ENCODE assay signal across 8 mouse cellular contexts in the genomic region with DNA sequence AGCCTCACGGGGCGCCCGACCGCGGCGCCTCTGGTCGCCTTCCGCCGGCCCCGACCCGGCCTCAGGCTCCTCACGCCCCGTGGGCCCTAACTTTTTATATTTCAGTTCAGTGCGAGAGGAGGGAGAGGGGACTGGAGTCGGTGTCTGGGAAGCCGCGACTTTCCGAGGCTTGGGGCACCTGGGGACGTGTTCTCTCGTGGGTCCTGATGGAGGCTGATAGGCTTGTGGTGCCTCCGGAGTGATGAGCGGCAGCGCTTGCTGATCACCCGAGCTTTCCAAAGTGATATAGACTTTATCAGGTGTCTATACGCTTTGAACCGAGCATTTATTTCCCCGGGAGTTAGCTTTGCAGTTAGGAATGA. TPM values are rescaled to one million over a fixed set of nuclear protein-coding genes. Genes with fewer than 3 reads are reported as not detected.
DNase-seq lines count a peak whose midpoint lies in the region; ATAC-seq and TF ChIP-seq lines count a peak whose summit lies in the region.

No protein-coding gene starts in this region.

- H3K27me3 ChIP-seq in lung, embryonic 16.5 days (ENCODE audit: control insufficient read depth, insufficient read depth, low read depth, low read length) = no peaks in the 10 kb centered on the region
- H3K27me3 ChIP-seq in embryonic facial prominence, embryonic 12.5 days = no peaks in the 10 kb centered on the region
- no peaks in the 10 kb centered on the region for H3K27me3 ChIP-seq in intestine, postnatal 0 days (replicated peaks; ENCODE audit: control insufficient read depth, insufficient read depth, low read length)

- TF ChIP-seq CTCF in intestine, postnatal 0 days (IDR thresholded peaks at IDR 0.05; ENCODE audit: low read depth) = no peak

- WGBS in lung, embryonic 16.5 days = under 1% methylated on average over 27 of the region's 27 CpGs
- under 1% methylated on average over 27 of the region's 27 CpGs for WGBS in embryonic facial prominence, embryonic 12.5 days
- WGBS in intestine, postnatal 0 days = under 1% methylated on average over 27 of the region's 27 CpGs

- H3K4me3 ChIP-seq in lung, embryonic 16.5 days (ENCODE audit: low read length) = peak overlapping the region; percentile 96
- peak overlapping the region; percentile 89 for H3K4me3 ChIP-seq in embryonic facial prominence, embryonic 12.5 days
- H3K4me3 ChIP-seq in intestine, postnatal 0 days (ENCODE audit: low read depth, low read length) = peak overlapping the region; percentile 95

- ATAC-seq in lung, embryonic 16.5 days (ENCODE audit: low read depth) = no peak
- peak; percentile 54 for ATAC-seq in embryonic facial prominence, embryonic 12.5 days (ENCODE audit: insufficient number of reproducible peaks, insufficient read depth, low FRiP score, low TSS enrichment)
- ATAC-seq in intestine, postnatal 0 days = no peak
- peak; percentile 19; the same call in 1 of the 2 replicates for ATAC-seq in monocyte, adult 5-6 weeks (replicated peaks; ENCODE audit: insufficient number of reproducible peaks, low FRiP score, low TSS enrichment, poor library complexity, severe bottlenecking)

- H3K36me3 ChIP-seq in lung, embryonic 16.5 days (ENCODE audit: control insufficient read depth, insufficient read depth, low read length) = no peaks in the 10 kb centered on the region
- no peaks in the 10 kb centered on the region for H3K36me3 ChIP-seq in embryonic facial prominence, embryonic 12.5 days
- no peaks in the 10 kb centered on the region for H3K36me3 ChIP-seq in intestine, postnatal 0 days (ENCODE audit: control insufficient read depth, insufficient read depth)

- no peak for DNase-seq in lung, adult 18-20 months
- DNase-seq in gastrocnemius, adult 18-20 months (ENCODE audit: low spot score) = no peak
- DNase-seq in retina, postnatal 1 day = no peak
- DNase-seq in spleen, adult 18-20 months = no peak

- H3K9me3 ChIP-seq in lung, embryonic 16.5 days (ENCODE audit: control insufficient read depth, low read length) = no peaks in the 10 kb centered on the region
- H3K9me3 ChIP-seq in embryonic facial prominence, embryonic 12.5 days = no peaks in the 10 kb centered on the region
- no peaks in the 10 kb centered on the region for H3K9me3 ChIP-seq in intestine, postnatal 0 days (ENCODE audit: control insufficient read depth)

- 0 out of 2 replicates have a peak, but pooled peaks cover 2% of the 10 kb centered on the region for H3K4me1 ChIP-seq in lung, embryonic 16.5 days (replicated peaks; ENCODE audit: control insufficient read depth, insufficient read depth, low read length)
- peaks cover 14% of the 10 kb centered on the region; the same call in 1 of the 2 replicates for H3K4me1 ChIP-seq in embryonic facial prominence, embryonic 12.5 days
- peaks cover 4% of the 10 kb centered on the region for H3K4me1 ChIP-seq in intestine, postnatal 0 days (replicated peaks; ENCODE audit: control insufficient read depth, insufficient read depth, low read length)

- peak overlapping the region; percentile 62 for H3K4me2 ChIP-seq in lung, embryonic 16.5 days (ENCODE audit: low read depth, low read length)
- peak overlapping the region; percentile 79 for H3K4me2 ChIP-seq in embryonic facial prominence, embryonic 12.5 days (replicated peaks)
- peak overlapping the region; percentile 87 for H3K4me2 ChIP-seq in intestine, postnatal 0 days (replicated peaks; ENCODE audit: low read depth)

- H3K9ac ChIP-seq in lung, embryonic 16.5 days (ENCODE audit: low read length) = peak overlapping the region; percentile 95
- H3K9ac ChIP-seq in embryonic facial prominence, embryonic 12.5 days = peak overlapping the region; percentile 90
- H3K9ac ChIP-seq in intestine, postnatal 0 days (ENCODE audit: low read depth, low read length) = peak overlapping the region; percentile 87

- peak overlapping the region; percentile 86 for H3K27ac ChIP-seq in lung, embryonic 16.5 days (ENCODE audit: low read length)
- H3K27ac ChIP-seq in embryonic facial prominence, embryonic 12.5 days = peak overlapping the region; percentile 90
- H3K27ac ChIP-seq in intestine, postnatal 0 days (ENCODE audit: low read depth, low read length) = peak overlapping the region; percentile 82

RNA-seq across cellular contexts. Expression of a gene that starts 0.3 kb away (rescaled TPM):
- 23.9 and 25.6 TPM in 2 replicates for polyA plus RNA-seq in lung, embryonic 16.5 days (2015; fragmentation: Nextera tagmentation; extraction: Ambion mirVana)
- polyA plus RNA-seq in embryonic facial prominence, embryonic 12.5 days (2016; fragmentation: Nextera tagmentation; extraction: Ambion mirVana) = 31.8 and 32.5 TPM in 2 replicates
- polyA plus RNA-seq in intestine, postnatal 0 days (2015; fragmentation: Nextera tagmentation; extraction: Ambion mirVana) = 11.7 and 12.5 TPM in 2 replicates
- 9.6 to 26.3 TPM (median 12.6 TPM) in 3 replicates for total RNA-seq in monocyte, adult 5-6 weeks (2017)
- 10 to 100 TPM; 12.2 to 13.4 TPM for total RNA-seq in gastrocnemius, adult 18-20 months (2021)

RNA-seq across cellular contexts. Expression of a gene that starts 33.6 kb away (rescaled TPM):
- 0.96 and 1.4 TPM in 2 replicates for polyA plus RNA-seq in lung, embryonic 16.5 days (2015; fragmentation: Nextera tagmentation; extraction: Ambion mirVana)
- 1.6 and 2.1 TPM in 2 replicates for polyA plus RNA-seq in embryonic facial prominence, embryonic 12.5 days (2016; fragmentation: Nextera tagmentation; extraction: Ambion mirVana)
- polyA plus RNA-seq in intestine, postnatal 0 days (2015; fragmentation: Nextera tagmentation; extraction: Ambion mirVana) = 0.30 and 0.38 TPM in 2 replicates
- not detected in 3 replicates for total RNA-seq in monocyte, adult 5-6 weeks (2017)
- under 1 TPM; 0.30 to 0.59 TPM for total RNA-seq in gastrocnemius, adult 18-20 months (2021)

Comparison
In these comparisons a context has a peak if more than half of its experiments do, and no peak if none do; other contexts are left out.
1. ATAC-seq: peak in embryonic facial prominence, embryonic 12.5 days (single experiment) and monocyte, adult 5-6 weeks (single experiment); none in lung, embryonic 16.5 days (single experiment) and intestine, postnatal 0 days (single experiment).
2. Peak in every context shown above with its lines, with median percentiles within 50 percentile points of each other: H3K27ac ChIP-seq, H3K4me2 ChIP-seq, H3K4me3 ChIP-seq and H3K9ac ChIP-seq.